Mouse (Mus musculus): ENCODE data around the gene Cers1. TPM values are rescaled to one million over a fixed set of nuclear protein-coding genes. Genes with fewer than 3 reads are reported as not detected.

The Cers1 gene
- polyA plus RNA-seq, 1 experiment from 2014 or later: 10.0 TPM

DNA sequence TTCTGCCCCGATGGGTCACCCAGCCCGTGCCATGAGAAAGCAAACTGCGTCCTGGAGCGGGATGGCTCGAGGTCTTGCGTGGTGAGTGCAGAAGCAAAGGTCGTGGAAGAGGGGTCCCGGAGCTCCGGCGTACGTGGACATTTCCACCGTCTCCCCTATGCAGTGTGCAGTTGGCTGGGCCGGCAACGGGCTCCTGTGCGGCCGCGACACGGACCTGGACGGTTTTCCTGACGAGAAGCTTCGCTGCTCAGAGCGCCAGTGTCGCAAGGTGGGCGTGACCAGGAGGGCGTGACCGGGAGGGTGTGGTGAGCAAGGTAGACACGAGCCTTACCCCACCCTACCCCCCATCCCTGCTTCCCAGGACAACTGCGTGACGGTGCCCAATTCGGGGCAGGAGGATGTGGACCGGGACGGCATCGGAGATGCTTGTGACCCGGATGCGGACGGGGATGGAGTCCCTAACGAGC is 60.7 kb downstream of the Cers1 start:
- H3K36me3 ChIP-seq: no peaks in the 10 kb centered on the region
- H3K4me2 ChIP-seq (replicated peaks): peak overlapping the region; percentile 64
- peaks cover 55% of the 10 kb centered on the region for H3K4me1 ChIP-seq
- H3K4me3 ChIP-seq: peak overlapping the region; percentile 45
- WGBS: 8% methylated on average over 37 of the region's 37 CpGs
- H3K9ac ChIP-seq: peak overlapping the region; percentile 35; the same call in 1 of the 2 replicates
- no peak overlapping the region for H3K27ac ChIP-seq
- peaks cover 85% of the 10 kb centered on the region for H3K27me3 ChIP-seq
- H3K9me3 ChIP-seq: no peaks in the 10 kb centered on the region
- no peak for ATAC-seq (ENCODE audit: low FRiP score, low read depth)

GRCm38 (mm10) chr8:70377049-70377448 is 61.5 kb downstream of the Cers1 start:
- H3K9ac ChIP-seq: no peak overlapping the region
- no peaks in the 10 kb centered on the region for H3K36me3 ChIP-seq
- ATAC-seq (ENCODE audit: low FRiP score, low read depth): no peak
- no peaks in the 10 kb centered on the region for H3K9me3 ChIP-seq
- no peak overlapping the region for H3K27ac ChIP-seq
- H3K4me2 ChIP-seq (replicated peaks): no peak overlapping the region
- peaks cover 77% of the 10 kb centered on the region for H3K27me3 ChIP-seq
- H3K4me3 ChIP-seq: peak overlapping the region; percentile 45; the same call in 1 of the 2 replicates
- WGBS: 20% methylated on average over 15 of the region's 15 CpGs
- H3K4me1 ChIP-seq: peaks cover 47% of the 10 kb centered on the region

DNA sequence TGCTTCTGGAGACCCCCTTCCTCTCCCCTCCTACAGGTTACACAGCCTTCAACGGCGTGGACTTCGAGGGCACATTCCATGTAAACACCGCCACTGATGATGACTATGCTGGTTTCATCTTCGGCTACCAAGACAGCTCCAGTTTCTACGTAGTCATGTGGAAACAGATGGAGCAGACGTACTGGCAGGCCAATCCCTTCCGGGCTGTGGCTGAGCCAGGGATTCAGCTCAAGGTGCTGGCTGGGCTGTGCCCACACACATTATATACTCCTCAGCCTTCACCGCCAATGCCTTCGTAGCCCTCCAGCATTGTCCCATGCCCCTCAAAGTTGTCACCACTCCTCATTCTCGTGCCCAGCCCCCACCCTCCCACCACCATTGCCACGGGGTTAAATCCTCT is 64.5 kb downstream of the Cers1 start:
- H3K4me1 ChIP-seq: peaks cover 17% of the 10 kb centered on the region
- ATAC-seq (ENCODE audit: low FRiP score, low read depth): no peak
- 78% methylated on average over 12 of the region's 12 CpGs for WGBS
- H3K27me3 ChIP-seq: peaks cover 47% of the 10 kb centered on the region
- H3K4me3 ChIP-seq: no peak overlapping the region
- no peak overlapping the region for H3K9ac ChIP-seq
- no peaks in the 10 kb centered on the region for H3K9me3 ChIP-seq
- no peak overlapping the region for H3K27ac ChIP-seq
- peaks cover 11% of the 10 kb centered on the region for H3K36me3 ChIP-seq
- H3K4me2 ChIP-seq (replicated peaks): no peak overlapping the region

Other genes with a start within 250 kb of the Cers1 start
- gene Tm6sf2, start 242.9 kb upstream of the Cers1 start, polyA plus RNA-seq (2015; fragmentation: Nextera tagmentation; extraction: Ambion mirVana): 1.0 and 1.2 TPM in 2 replicates
- not detected in 2 replicates for gene Hapln4, start 232.3 kb upstream of the Cers1 start, polyA plus RNA-seq (2015; fragmentation: Nextera tagmentation; extraction: Ambion mirVana)
- gene Ncan, start 194.9 kb upstream of the Cers1 start, polyA plus RNA-seq (2015; fragmentation: Nextera tagmentation; extraction: Ambion mirVana): 0.67 and 0.87 TPM in 2 replicates
- 25.1 and 26.0 TPM in 2 replicates for gene Nr2c2ap, start 184.4 kb upstream of the Cers1 start, polyA plus RNA-seq (2015; fragmentation: Nextera tagmentation; extraction: Ambion mirVana)
- gene Rfxank, start 176.6 kb upstream of the Cers1 start, polyA plus RNA-seq (2015; fragmentation: Nextera tagmentation; extraction: Ambion mirVana): 23.8 and 26.0 TPM in 2 replicates
- gene Borcs8, start 176.3 kb upstream of the Cers1 start, polyA plus RNA-seq (2015; fragmentation: Nextera tagmentation; extraction: Ambion mirVana): 51.0 and 56.0 TPM in 2 replicates
- 0.38 TPM in 2 replicates for gene Mef2b, start 176.1 kb upstream of the Cers1 start, polyA plus RNA-seq (2015; fragmentation: Nextera tagmentation; extraction: Ambion mirVana)
- 66.5 and 70.6 TPM in 2 replicates for gene Tmem161a, start 143.4 kb upstream of the Cers1 start, polyA plus RNA-seq (2015; fragmentation: Nextera tagmentation; extraction: Ambion mirVana)
- 4.0 and 4.6 TPM in 2 replicates for gene Slc25a42, start 103.5 kb upstream of the Cers1 start, polyA plus RNA-seq (2015; fragmentation: Nextera tagmentation; extraction: Ambion mirVana)
- gene Sugp2, start 81.5 kb upstream of the Cers1 start, polyA plus RNA-seq (2015; fragmentation: Nextera tagmentation; extraction: Ambion mirVana): 37.0 and 40.5 TPM in 2 replicates
- gene Armc6, start 81.3 kb upstream of the Cers1 start, polyA plus RNA-seq (2015; fragmentation: Nextera tagmentation; extraction: Ambion mirVana): 25.5 and 26.2 TPM in 2 replicates
- gene Homer3, start 32.9 kb upstream of the Cers1 start, polyA plus RNA-seq (2015; fragmentation: Nextera tagmentation; extraction: Ambion mirVana): 57.9 and 58.1 TPM in 2 replicates
- 55.8 and 60.9 TPM in 2 replicates for gene Ddx49, start 13.3 kb upstream of the Cers1 start, polyA plus RNA-seq (2015; fragmentation: Nextera tagmentation; extraction: Ambion mirVana)
- 340 and 345 TPM in 2 replicates for gene Cope, start 13.3 kb upstream of the Cers1 start, polyA plus RNA-seq (2015; fragmentation: Nextera tagmentation; extraction: Ambion mirVana)
- 0.78 and 2.7 TPM in 2 replicates for gene Gdf1, start 14.0 kb downstream of the Cers1 start, polyA plus RNA-seq (2015; fragmentation: Nextera tagmentation; extraction: Ambion mirVana)
- 18.7 and 19.5 TPM in 2 replicates for gene Upf1, start 37.5 kb downstream of the Cers1 start, polyA plus RNA-seq (2015; fragmentation: Nextera tagmentation; extraction: Ambion mirVana)
- gene Comp, start 57.8 kb downstream of the Cers1 start, polyA plus RNA-seq (2015; fragmentation: Nextera tagmentation; extraction: Ambion mirVana): 26.4 and 40.8 TPM in 2 replicates
- gene Crtc1, start 123.8 kb downstream of the Cers1 start, polyA plus RNA-seq (2015; fragmentation: Nextera tagmentation; extraction: Ambion mirVana): 26.7 and 29.9 TPM in 2 replicates
- gene Klhl26, start 161.2 kb downstream of the Cers1 start, polyA plus RNA-seq (2015; fragmentation: Nextera tagmentation; extraction: Ambion mirVana): 29.0 and 30.3 TPM in 2 replicates
- gene Tmem59l, start 171.6 kb downstream of the Cers1 start, polyA plus RNA-seq (2015; fragmentation: Nextera tagmentation; extraction: Ambion mirVana): 24.2 and 26.6 TPM in 2 replicates
- 83.3 and 85.0 TPM in 2 replicates for gene Crlf1, start 177.4 kb downstream of the Cers1 start, polyA plus RNA-seq (2015; fragmentation: Nextera tagmentation; extraction: Ambion mirVana)
- 139 and 148 TPM in 2 replicates for gene Rex1bd, start 191.0 kb downstream of the Cers1 start, polyA plus RNA-seq (2015; fragmentation: Nextera tagmentation; extraction: Ambion mirVana)
- 856 and 861 TPM in 2 replicates for gene Uba52, start 195.0 kb downstream of the Cers1 start, polyA plus RNA-seq (2015; fragmentation: Nextera tagmentation; extraction: Ambion mirVana)
- 284 and 290 TPM in 2 replicates for gene Fkbp8, start 211.9 kb downstream of the Cers1 start, polyA plus RNA-seq (2015; fragmentation: Nextera tagmentation; extraction: Ambion mirVana)
- 49.3 and 53.4 TPM in 2 replicates for gene Kxd1, start 212.2 kb downstream of the Cers1 start, polyA plus RNA-seq (2015; fragmentation: Nextera tagmentation; extraction: Ambion mirVana)
- 20.9 and 21.4 TPM in 2 replicates for gene Ell, start 223.7 kb downstream of the Cers1 start, polyA plus RNA-seq (2015; fragmentation: Nextera tagmentation; extraction: Ambion mirVana)

Measured in limb, embryonic 13.5 days (tissue).